Mouse (Mus musculus): ENCODE data around the gene Lyar. TPM values are rescaled to one million over a fixed set of nuclear protein-coding genes. Genes with fewer than 3 reads are reported as not detected.

The Lyar gene
- polyA plus RNA-seq, 1 experiment from 2014 or later = 134 TPM

GRCm38 (mm10) chr5:38236627-38237026, 16.4 kb downstream of the Lyar start:
- Histone ChIP-seq H3K9me3 (ENCODE audit: control insufficient read depth, low read length) (no peaks in the 10 kb centered on the region), H3K4me2 (replicated peaks; ENCODE audit: low read depth, low read length) (no peak overlapping the region), H3K36me3 (ENCODE audit: control insufficient read depth, insufficient read depth, low read length) (peaks cover 33% of the 10 kb centered on the region), H3K4me3 (ENCODE audit: low read length) (no peak overlapping the region), H3K27me3 (ENCODE audit: control insufficient read depth, insufficient read depth, low read length) (no peaks in the 10 kb centered on the region), H3K27ac (ENCODE audit: low read depth, low read length) (no peak overlapping the region), H3K4me1 (ENCODE audit: control insufficient read depth, insufficient read depth, low read length) (0 out of 2 replicates have a peak, but pooled peaks cover 7% of the 10 kb centered on the region), H3K9ac (ENCODE audit: low read depth, low read length) (no peak overlapping the region)
- no peak for ATAC-seq (ENCODE audit: low FRiP score, low TSS enrichment)
- WGBS = 96% methylated on average over 2 of the region's 2 CpGs

GRCm38 (mm10) chr5:38240727-38241472, 20.6 kb downstream of the Lyar start:
- 14% methylated on average over 5 of the region's 5 CpGs for WGBS
- ATAC-seq (ENCODE audit: low FRiP score, low TSS enrichment) = peak; percentile 72
- no peaks in the 10 kb centered on the region for H3K36me3 ChIP-seq (ENCODE audit: control insufficient read depth, insufficient read depth, low read length)

GRCm38 (mm10) chr5:38241473-38241834, 21.2 kb downstream of the Lyar start:
- Histone ChIP-seq H3K4me2 (replicated peaks; ENCODE audit: low read depth, low read length) (no peak overlapping the region), H3K9ac (ENCODE audit: low read depth, low read length) (no peak overlapping the region), H3K27ac (ENCODE audit: low read depth, low read length) (no peak overlapping the region), H3K4me3 (ENCODE audit: low read length) (no peak overlapping the region), H3K4me1 (ENCODE audit: control insufficient read depth, insufficient read depth, low read length) (0 out of 2 replicates have a peak, but pooled peaks cover 7% of the 10 kb centered on the region), H3K27me3 (ENCODE audit: control insufficient read depth, insufficient read depth, low read length) (no peaks in the 10 kb centered on the region), H3K9me3 (ENCODE audit: control insufficient read depth, low read length) (no peaks in the 10 kb centered on the region), H3K36me3 (ENCODE audit: control insufficient read depth, insufficient read depth, low read length) (no peaks in the 10 kb centered on the region)
- 0 out of 2 replicates have a peak, but pooled peaks have one; percentile 40 for ATAC-seq (ENCODE audit: low FRiP score, low TSS enrichment)
- 77% methylated on average over 3 of the region's 3 CpGs for WGBS

More at GRCm38 (mm10) chr5:38240727-38241472, 20.6 kb downstream of the Lyar start:
- Histone ChIP-seq H3K9ac (ENCODE audit: low read depth, low read length) (no peak overlapping the region), H3K4me2 (replicated peaks; ENCODE audit: low read depth, low read length) (no peak overlapping the region), H3K27me3 (ENCODE audit: control insufficient read depth, insufficient read depth, low read length) (no peaks in the 10 kb centered on the region), H3K4me1 (ENCODE audit: control insufficient read depth, insufficient read depth, low read length) (0 out of 2 replicates have a peak, but pooled peaks cover 7% of the 10 kb centered on the region), H3K9me3 (ENCODE audit: control insufficient read depth, low read length) (no peaks in the 10 kb centered on the region), H3K27ac (ENCODE audit: low read depth, low read length) (no peak overlapping the region), H3K4me3 (ENCODE audit: low read length) (no peak overlapping the region)

GRCm38 (mm10) chr5:38241966-38242365, 21.7 kb downstream of the Lyar start:
- Histone ChIP-seq H3K36me3 (ENCODE audit: control insufficient read depth, insufficient read depth, low read length) (no peaks in the 10 kb centered on the region), H3K4me2 (replicated peaks; ENCODE audit: low read depth, low read length) (no peak overlapping the region), H3K27me3 (ENCODE audit: control insufficient read depth, insufficient read depth, low read length) (no peaks in the 10 kb centered on the region), H3K4me1 (ENCODE audit: control insufficient read depth, insufficient read depth, low read length) (0 out of 2 replicates have a peak, but pooled peaks cover 7% of the 10 kb centered on the region), H3K9ac (ENCODE audit: low read depth, low read length) (no peak overlapping the region), H3K27ac (ENCODE audit: low read depth, low read length) (no peak overlapping the region), H3K9me3 (ENCODE audit: control insufficient read depth, low read length) (no peaks in the 10 kb centered on the region), H3K4me3 (ENCODE audit: low read length) (no peak overlapping the region)
- WGBS = 81% methylated on average over 6 of the region's 6 CpGs
- ATAC-seq (ENCODE audit: low FRiP score, low TSS enrichment) = no peak

- H3K36me3 ChIP-seq (ENCODE audit: control insufficient read depth, insufficient read depth, low read length) = no peaks in the 10 kb centered on the region
- WGBS = 54% methylated on average over 4 of the region's 4 CpGs
- H3K27ac ChIP-seq (ENCODE audit: low read depth, low read length) = no peak overlapping the region
- no peaks in the 10 kb centered on the region for H3K27me3 ChIP-seq (ENCODE audit: control insufficient read depth, insufficient read depth, low read length)
- no peak overlapping the region for H3K4me2 ChIP-seq (replicated peaks; ENCODE audit: low read depth, low read length)
- H3K4me1 ChIP-seq (ENCODE audit: control insufficient read depth, insufficient read depth, low read length) = no peaks in the 10 kb centered on the region
- no peaks in the 10 kb centered on the region for H3K9me3 ChIP-seq (ENCODE audit: control insufficient read depth, low read length)
- no peak overlapping the region for H3K4me3 ChIP-seq (ENCODE audit: low read length)
- no peak for ATAC-seq (ENCODE audit: low FRiP score, low TSS enrichment)
- H3K9ac ChIP-seq (ENCODE audit: low read depth, low read length) = no peak overlapping the region
Observed at GRCm38 (mm10) chr5:38255195-38255594, 34.9 kb downstream of the Lyar start.

- WGBS = 63% methylated on average over 3 of the region's 3 CpGs
- Histone ChIP-seq H3K4me2 (replicated peaks; ENCODE audit: low read depth, low read length) (no peak overlapping the region), H3K27ac (ENCODE audit: low read depth, low read length) (no peak overlapping the region), H3K9me3 (ENCODE audit: control insufficient read depth, low read length) (no peaks in the 10 kb centered on the region), H3K27me3 (ENCODE audit: control insufficient read depth, insufficient read depth, low read length) (no peaks in the 10 kb centered on the region), H3K36me3 (ENCODE audit: control insufficient read depth, insufficient read depth, low read length) (no peaks in the 10 kb centered on the region), H3K9ac (ENCODE audit: low read depth, low read length) (no peak overlapping the region), H3K4me1 (ENCODE audit: control insufficient read depth, insufficient read depth, low read length) (no peaks in the 10 kb centered on the region), H3K4me3 (ENCODE audit: low read length) (no peak overlapping the region)
- no peak for ATAC-seq (ENCODE audit: low FRiP score, low TSS enrichment)
Observed at GRCm38 (mm10) chr5:38255644-38256043, 35.4 kb downstream of the Lyar start.

- no peaks in the 10 kb centered on the region for H3K36me3 ChIP-seq (ENCODE audit: control insufficient read depth, insufficient read depth, low read length)
- H3K9me3 ChIP-seq (ENCODE audit: control insufficient read depth, low read length) = no peaks in the 10 kb centered on the region
- WGBS = 96% methylated on average over 1 of the region's 1 CpGs
- peaks cover 5% of the 10 kb centered on the region; the same call in 1 of the 2 replicates for H3K4me1 ChIP-seq (ENCODE audit: control insufficient read depth, insufficient read depth, low read length)
- H3K27ac ChIP-seq (ENCODE audit: low read depth, low read length) = no peak overlapping the region
- no peak overlapping the region for H3K4me3 ChIP-seq (ENCODE audit: low read length)
- no peaks in the 10 kb centered on the region for H3K27me3 ChIP-seq (ENCODE audit: control insufficient read depth, insufficient read depth, low read length)
- no peak overlapping the region for H3K9ac ChIP-seq (ENCODE audit: low read depth, low read length)
- no peak overlapping the region for H3K4me2 ChIP-seq (replicated peaks; ENCODE audit: low read depth, low read length)
- no peak for ATAC-seq (ENCODE audit: low FRiP score, low TSS enrichment)
Observed at GRCm38 (mm10) chr5:38256551-38256950, 36.3 kb downstream of the Lyar start.

GRCm38 (mm10) chr5:38258034-38258772, 37.9 kb downstream of the Lyar start:
- Histone ChIP-seq H3K4me1 (ENCODE audit: control insufficient read depth, insufficient read depth, low read length) (peaks cover 5% of the 10 kb centered on the region; the same call in 1 of the 2 replicates), H3K36me3 (ENCODE audit: control insufficient read depth, insufficient read depth, low read length) (peaks cover 9% of the 10 kb centered on the region; the same call in 1 of the 2 replicates), H3K4me2 (replicated peaks; ENCODE audit: low read depth, low read length) (no peak overlapping the region), H3K4me3 (ENCODE audit: low read length) (no peak overlapping the region), H3K27me3 (ENCODE audit: control insufficient read depth, insufficient read depth, low read length) (no peaks in the 10 kb centered on the region), H3K27ac (ENCODE audit: low read depth, low read length) (no peak overlapping the region), H3K9me3 (ENCODE audit: control insufficient read depth, low read length) (no peaks in the 10 kb centered on the region), H3K9ac (ENCODE audit: low read depth, low read length) (no peak overlapping the region)
- WGBS = 37% methylated on average over 8 of the region's 8 CpGs
- peak; percentile 69; the same call in 1 of the 2 replicates for ATAC-seq (ENCODE audit: low FRiP score, low TSS enrichment)

GRCm38 (mm10) chr5:38258773-38259146, 38.5 kb downstream of the Lyar start:
- Histone ChIP-seq H3K9me3 (ENCODE audit: control insufficient read depth, low read length) (no peaks in the 10 kb centered on the region), H3K4me2 (replicated peaks; ENCODE audit: low read depth, low read length) (no peak overlapping the region), H3K27me3 (ENCODE audit: control insufficient read depth, insufficient read depth, low read length) (no peaks in the 10 kb centered on the region), H3K9ac (ENCODE audit: low read depth, low read length) (no peak overlapping the region), H3K4me1 (ENCODE audit: control insufficient read depth, insufficient read depth, low read length) (peaks cover 5% of the 10 kb centered on the region; the same call in 1 of the 2 replicates), H3K36me3 (ENCODE audit: control insufficient read depth, insufficient read depth, low read length) (peaks cover 14% of the 10 kb centered on the region; the same call in 1 of the 2 replicates), H3K4me3 (ENCODE audit: low read length) (no peak overlapping the region), H3K27ac (ENCODE audit: low read depth, low read length) (no peak overlapping the region)
- WGBS = 74% methylated on average over 5 of the region's 5 CpGs
- no peak; the same call in 1 of the 2 replicates for ATAC-seq (ENCODE audit: low FRiP score, low TSS enrichment)

Measured in kidney, embryonic 14.5 days (tissue).